Mouse (Mus musculus) heart, postnatal 4 days (tissue): ENCODE measurements at regions not wholly inside any gene's neighbourhood (a gene's known extent, or its start where the extent isn't known, plus 50 kb on each side); places are given as distances from the start of the nearest gene placed in this dataset.

Experiments
- DNase-seq: peaks from one replicate; pipeline ENCODE4 v3.0.0; 2021

GRCm38 (mm10) chr16:49278478-49278877 is 221.2 kb downstream of the Myh15 start:
- DNase-seq: peak; percentile 84

- peak; percentile 25 for DNase-seq
Measured at GRCm38 (mm10) chr16:49288096-49288714, 230.9 kb downstream of the Myh15 start.

- DNase-seq: peak; percentile 35
Measured at GRCm38 (mm10) chr16:49289200-49290079, 232.2 kb downstream of the Myh15 start.

GRCm38 (mm10) chr16:49303612-49304307 is 246.5 kb downstream of the Myh15 start:
- no peak for DNase-seq

- no peak for DNase-seq
Measured at GRCm38 (mm10) chr16:49304354-49304753, 247.1 kb downstream of the Myh15 start.

GRCm38 (mm10) chr16:49317061-49317460 is 259.8 kb downstream of the Myh15 start:
- no peak for DNase-seq

- no peak for DNase-seq
Measured at GRCm38 (mm10) chr16:49319047-49319678, 261.9 kb downstream of the Myh15 start.

- DNase-seq: no peak
Measured at GRCm38 (mm10) chr16:49319774-49320173, 262.5 kb downstream of the Myh15 start.

- DNase-seq: no peak
Measured at GRCm38 (mm10) chr16:49321951-49322350, 264.7 kb downstream of the Myh15 start.

- no peak for DNase-seq
Measured at GRCm38 (mm10) chr16:49330725-49331386, 273.6 kb downstream of the Myh15 start.

GRCm38 (mm10) chr16:49332107-49332722 is 274.9 kb downstream of the Myh15 start:
- peak; percentile 26 for DNase-seq

GRCm38 (mm10) chr16:49335916-49336315 is 278.6 kb downstream of the Myh15 start:
- peak; percentile 19 for DNase-seq

- no peak for DNase-seq
Measured at GRCm38 (mm10) chr16:49337948-49338347, 280.7 kb downstream of the Myh15 start.

- no peak for DNase-seq
Measured at GRCm38 (mm10) chr16:49358404-49358803, 301.1 kb downstream of the Myh15 start.

- no peak for DNase-seq
Measured at GRCm38 (mm10) chr16:49361731-49362130, 304.4 kb downstream of the Myh15 start.

GRCm38 (mm10) chr16:49369450-49369849 is 312.2 kb downstream of the Myh15 start:
- peak; percentile 55 for DNase-seq

- no peak for DNase-seq
Measured at GRCm38 (mm10) chr16:49375108-49375507, 317.8 kb downstream of the Myh15 start.

- DNase-seq: no peak
Measured at GRCm38 (mm10) chr16:49378917-49379473, 320.0 kb upstream of the Ift57 start.

GRCm38 (mm10) chr16:49388135-49388534 is 310.9 kb upstream of the Ift57 start:
- no peak for DNase-seq

GRCm38 (mm10) chr16:49407956-49408795 is 290.9 kb upstream of the Ift57 start:
- DNase-seq: no peak
